Mouse (Mus musculus) kidney, embryonic 15.5 days (tissue): ENCODE results near the gene Parp16. TPM values are rescaled to one million over a fixed set of nuclear protein-coding genes. Genes with fewer than 3 reads are reported as not detected.

Experiments used
- ATAC-seq: fragments of 200-750 bp; cut with Nextera tagmentation; replicated peaks from 2 replicates; pipeline ENCODE4 v1.8.0; 2017; ENCODE audit warnings: moderate TSS enrichment; ENCODE audit not compliant: low FRiP score
- H3K27ac ChIP-seq: fragments of 300-500 bp; sonication (generic); 2 replicates; pipeline ENCODE4 v1.5.1; 2015; ENCODE audit warnings: mild to moderate bottlenecking, inconsistent platforms
- H3K27me3 ChIP-seq: fragments of 300-500 bp; sonication (generic); 2 replicates; pipeline ENCODE4 v1.6.1; 2015; ENCODE audit warnings: inconsistent platforms
- H3K36me3 ChIP-seq: fragments of 300-500 bp; sonication (generic); 2 replicates; pipeline ENCODE4 v1.6.1; 2015; ENCODE audit warnings: inconsistent platforms
- H3K4me1 ChIP-seq: fragments of 300-500 bp; sonication (generic); 2 replicates; pipeline ENCODE4 v1.6.1; 2015; ENCODE audit warnings: inconsistent platforms
- H3K4me2 ChIP-seq: fragments of 300-500 bp; sonication (generic); 2 replicates; pipeline ENCODE4 v1.6.1; 2015; ENCODE audit warnings: moderate library complexity, mild to moderate bottlenecking, inconsistent platforms
- H3K4me3 ChIP-seq: fragments of 300-500 bp; sonication (generic); replicated peaks from 2 replicates; pipeline ENCODE4 v1.5.1; 2015; ENCODE audit warnings: mild to moderate bottlenecking, inconsistent platforms
- H3K9ac ChIP-seq: fragments of 300-500 bp; sonication (generic); 2 replicates; pipeline ENCODE4 v1.6.1; 2015; ENCODE audit warnings: mild to moderate bottlenecking, inconsistent platforms
- H3K9me3 ChIP-seq: fragments of 300-500 bp; sonication (generic); replicated peaks from 2 replicates; pipeline ENCODE4 v1.6.1; 2016; ENCODE audit warnings: inconsistent platforms
- WGBS: fragments of 180-500 bp; shearing (Covaris S2); methylation state at CpG from one replicate; pipeline ENCODE4 v1.1.7; 2015; ENCODE audit warnings: mixed read lengths; 5-methylcytosine and 5-hydroxymethylcytosine counted together
- polyA plus RNA-seq: library from polyadenylated mRNA; unstranded; fragments of >200 nt; fragmentation: Nextera tagmentation; extraction: Ambion mirVana; gene quantifications from 2 replicates; pipeline ENCODE4 v1.2.1, GENCODE M21; 2015

Parp16 gene
- polyA plus RNA-seq = 7.9 and 8.1 TPM in 2 replicates

GRCm38 (mm10) chr9:65195053-65195452, at the start of gene Parp16:
Gene Parp16, plus strand, starts transcription at chr9:65195353.
- Histone ChIP-seq H3K9me3 (no peaks in the 10 kb centered on the region; the same call in 1 of the 2 replicates), H3K27me3 (0 out of 2 replicates have a peak, but pooled peaks cover 8% of the 10 kb centered on the region), H3K4me2 (peak within 1 kb of the TSS; percentile 24), H3K36me3 (no peaks in the 10 kb centered on the region), H3K4me3 (no peak within 1 kb of the TSS), H3K4me1 (peaks cover 67% of the 10 kb centered on the region), H3K9ac (0 out of 2 replicates have a peak within 1 kb of the TSS, but pooled peaks have one; percentile 19), H3K27ac (peak within 1 kb of the TSS; percentile 96)
- no peak for ATAC-seq
- WGBS = 66% methylated on average over 4 of the region's 4 CpGs

GRCm38 (mm10) chr9:65146001-65146400, 49.2 kb upstream of the Parp16 start:
- Histone ChIP-seq H3K9me3 (no peaks in the 10 kb centered on the region), H3K4me3 (no peak overlapping the region), H3K27ac (no peak overlapping the region), H3K4me2 (no peak overlapping the region), H3K27me3 (peaks cover 18% of the 10 kb centered on the region; the same call in 1 of the 2 replicates), H3K9ac (no peak overlapping the region), H3K36me3 (peaks cover 20% of the 10 kb centered on the region), H3K4me1 (peaks cover 13% of the 10 kb centered on the region)
- no peak for ATAC-seq
- WGBS = 70% methylated on average over 5 of the region's 5 CpGs

GRCm38 (mm10) chr9:65148507-65148906, 46.6 kb upstream of the Parp16 start:
- Histone ChIP-seq H3K9ac (no peak overlapping the region), H3K27ac (no peak overlapping the region), H3K27me3 (peaks cover 10% of the 10 kb centered on the region; the same call in 1 of the 2 replicates), H3K4me3 (no peak overlapping the region), H3K36me3 (peaks cover 20% of the 10 kb centered on the region), H3K9me3 (no peaks in the 10 kb centered on the region), H3K4me1 (peaks cover 11% of the 10 kb centered on the region), H3K4me2 (no peak overlapping the region)
- no peak for ATAC-seq
- WGBS = 86% methylated on average over 7 of the region's 7 CpGs

- H3K4me2 ChIP-seq = no peak overlapping the region
- no peaks in the 10 kb centered on the region; the same call in 1 of the 2 replicates for H3K36me3 ChIP-seq
- 60% methylated on average over 6 of the region's 6 CpGs for WGBS
- 0 out of 2 replicates have a peak overlapping the region, but pooled peaks have one; percentile 10 for H3K9ac ChIP-seq
- no peaks in the 10 kb centered on the region for H3K9me3 ChIP-seq
- peaks cover 52% of the 10 kb centered on the region for H3K4me1 ChIP-seq
- H3K27ac ChIP-seq = peak overlapping the region; percentile 73
- no peak for ATAC-seq
- H3K4me3 ChIP-seq = no peak overlapping the region
- no peaks in the 10 kb centered on the region for H3K27me3 ChIP-seq
These were observed 42.3 kb upstream of the Parp16 start for GRCm38 (mm10) chr9:65152711-65153330.

GRCm38 (mm10) chr9:65153331-65153711, 41.8 kb upstream of the Parp16 start:
- ATAC-seq = peak; percentile 50; the same call in 1 of the 2 replicates
- H3K4me3 ChIP-seq = no peak overlapping the region
- H3K4me2 ChIP-seq = no peak overlapping the region
- H3K9ac ChIP-seq = 0 out of 2 replicates have a peak overlapping the region, but pooled peaks have one; percentile 10
- H3K27me3 ChIP-seq = no peaks in the 10 kb centered on the region
- 17% methylated on average over 5 of the region's 5 CpGs for WGBS
- H3K27ac ChIP-seq = peak overlapping the region; percentile 73
- H3K36me3 ChIP-seq = no peaks in the 10 kb centered on the region; the same call in 1 of the 2 replicates
- H3K4me1 ChIP-seq = peaks cover 56% of the 10 kb centered on the region
- H3K9me3 ChIP-seq = no peaks in the 10 kb centered on the region

GRCm38 (mm10) chr9:65154692-65155455, 40.3 kb upstream of the Parp16 start:
- Histone ChIP-seq H3K9ac (no peak overlapping the region), H3K27ac (peak overlapping the region; percentile 85), H3K4me3 (no peak overlapping the region), H3K4me1 (peaks cover 62% of the 10 kb centered on the region), H3K4me2 (peak overlapping the region; percentile 33; the same call in 1 of the 2 replicates), H3K36me3 (no peaks in the 10 kb centered on the region), H3K9me3 (no peaks in the 10 kb centered on the region), H3K27me3 (peaks cover 3% of the 10 kb centered on the region; the same call in 1 of the 2 replicates)
- WGBS = 37% methylated on average over 9 of the region's 9 CpGs
- ATAC-seq = peak; percentile 79

- Histone ChIP-seq H3K36me3 (no peaks in the 10 kb centered on the region), H3K9me3 (no peaks in the 10 kb centered on the region), H3K4me3 (no peak overlapping the region), H3K27ac (no peak overlapping the region), H3K9ac (no peak overlapping the region), H3K4me2 (peak overlapping the region; percentile 36), H3K27me3 (peaks cover 19% of the 10 kb centered on the region), H3K4me1 (peaks cover 62% of the 10 kb centered on the region)
- 8% methylated on average over 8 of the region's 8 CpGs for WGBS
- no peak for ATAC-seq
These were observed 38.5 kb upstream of the Parp16 start for GRCm38 (mm10) chr9:65156604-65157003.

GRCm38 (mm10) chr9:65157631-65158030, 37.5 kb upstream of the Parp16 start:
- no peak overlapping the region for H3K4me2 ChIP-seq
- H3K4me3 ChIP-seq = no peak overlapping the region
- ATAC-seq = no peak
- no peaks in the 10 kb centered on the region for H3K36me3 ChIP-seq
- WGBS = 53% methylated on average over 6 of the region's 6 CpGs
- H3K27ac ChIP-seq = no peak overlapping the region
- H3K4me1 ChIP-seq = peaks cover 65% of the 10 kb centered on the region
- peaks cover 29% of the 10 kb centered on the region for H3K27me3 ChIP-seq
- no peak overlapping the region for H3K9ac ChIP-seq
- no peaks in the 10 kb centered on the region for H3K9me3 ChIP-seq

GRCm38 (mm10) chr9:65161188-65161587, 34.0 kb upstream of the Parp16 start:
- Histone ChIP-seq H3K9ac (no peak overlapping the region), H3K9me3 (no peaks in the 10 kb centered on the region), H3K27ac (no peak overlapping the region), H3K27me3 (peaks cover 57% of the 10 kb centered on the region), H3K4me1 (peaks cover 46% of the 10 kb centered on the region), H3K36me3 (no peaks in the 10 kb centered on the region), H3K4me2 (no peak overlapping the region), H3K4me3 (no peak overlapping the region)
- no peak for ATAC-seq
- 70% methylated on average over 4 of the region's 4 CpGs for WGBS

- ATAC-seq = no peak
- H3K27me3 ChIP-seq = peaks cover 59% of the 10 kb centered on the region
- no peak overlapping the region for H3K4me2 ChIP-seq
- no peaks in the 10 kb centered on the region for H3K9me3 ChIP-seq
- no peaks in the 10 kb centered on the region for H3K36me3 ChIP-seq
- H3K4me3 ChIP-seq = no peak overlapping the region
- 41% methylated on average over 8 of the region's 8 CpGs for WGBS
- peaks cover 46% of the 10 kb centered on the region for H3K4me1 ChIP-seq
- no peak overlapping the region for H3K9ac ChIP-seq
- H3K27ac ChIP-seq = no peak overlapping the region
These were observed 33.3 kb upstream of the Parp16 start for GRCm38 (mm10) chr9:65161881-65162280.

- Histone ChIP-seq H3K27me3 (peaks cover 59% of the 10 kb centered on the region), H3K4me2 (peak overlapping the region; percentile 94), H3K9ac (peak overlapping the region; percentile 45), H3K36me3 (no peaks in the 10 kb centered on the region), H3K4me1 (peaks cover 42% of the 10 kb centered on the region), H3K4me3 (peak overlapping the region; percentile 48), H3K9me3 (no peaks in the 10 kb centered on the region), H3K27ac (no peak overlapping the region)
- peak; percentile 73 for ATAC-seq
- 1% methylated on average over 62 of the region's 69 CpGs for WGBS
These were observed 32.2 kb upstream of the Parp16 start for GRCm38 (mm10) chr9:65162711-65163639.
